Mouse (Mus musculus) naive thymus-derived CD4-positive, alpha-beta T cell, adult 2 months (primary cell): ENCODE measurements at regions not wholly inside any gene's neighbourhood (a gene's known extent, or its start where the extent isn't known, plus 50 kb on each side); places are given as distances from the start of the nearest gene placed in this dataset.
A peak's percentile ranks its signal among the peaks of the same experiment; 100 is the strongest.

Experiments
- DNase-seq: peaks from one replicate; pipeline ENCODE4 v3.0.0-alpha.2; 2011; ENCODE audit warnings: low read depth

DNA sequence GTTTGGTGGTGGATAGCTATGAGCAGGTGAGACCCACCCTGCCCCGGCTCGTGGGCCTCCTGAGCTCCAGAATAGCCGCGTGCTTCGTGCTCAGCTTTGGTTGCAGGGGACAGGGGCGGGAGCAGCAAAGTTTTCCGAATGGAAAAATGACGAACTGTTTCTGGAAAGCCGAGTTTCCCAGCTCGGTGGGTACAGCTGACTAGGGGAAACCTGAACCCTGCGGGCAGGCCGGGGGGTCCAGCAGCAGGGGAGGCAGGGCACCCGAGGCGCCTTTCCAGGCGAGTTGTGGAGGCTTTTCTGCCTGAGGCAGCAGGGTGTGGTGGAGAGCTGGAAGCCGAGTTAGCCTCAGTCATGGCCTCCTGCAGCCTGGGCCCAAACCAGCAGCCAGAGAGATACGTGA is 88.8 kb upstream of the 1600014C23Rik start:
- no peak for DNase-seq

DNA sequence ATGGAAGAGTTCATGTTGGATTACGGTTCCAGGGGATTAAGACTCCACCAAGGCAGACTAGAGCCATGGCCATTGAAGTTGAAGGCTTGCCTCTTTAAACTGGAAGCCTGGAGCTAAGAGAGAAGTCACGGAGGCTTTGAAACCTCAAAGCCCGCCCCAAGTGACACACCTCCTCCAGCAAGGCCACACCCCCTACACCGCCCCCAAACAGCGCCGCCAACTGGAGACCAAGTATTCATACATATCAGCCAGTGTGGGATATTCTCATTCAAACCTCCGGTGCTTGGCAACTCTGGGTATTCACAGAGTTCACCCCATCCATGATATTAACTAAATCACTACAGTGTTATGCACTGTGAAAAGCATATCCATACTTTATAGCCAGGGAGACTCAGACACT is 87.7 kb upstream of the 1600014C23Rik start:
- no peak for DNase-seq

DNA sequence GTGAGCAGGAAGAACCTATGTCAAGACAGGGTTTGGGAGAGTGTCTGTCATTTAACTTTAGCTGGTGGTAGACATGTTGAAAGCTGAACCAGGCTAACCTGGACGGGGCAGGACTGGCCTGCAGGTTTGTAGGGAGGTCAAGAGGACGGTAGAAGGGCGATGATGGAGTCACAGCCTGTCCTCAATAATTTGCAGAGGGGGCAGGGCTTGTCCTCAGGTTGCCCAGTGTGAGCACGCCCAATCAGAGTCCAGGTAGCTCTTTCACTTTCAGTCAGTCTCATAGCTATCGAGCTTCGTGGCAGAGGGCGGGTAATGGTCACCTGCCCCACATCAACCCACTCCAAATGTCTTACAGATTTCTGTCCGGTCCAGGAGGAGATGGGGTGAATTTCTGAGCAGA is 85.5 kb upstream of the 1600014C23Rik start:
- DNase-seq: no peak

DNA sequence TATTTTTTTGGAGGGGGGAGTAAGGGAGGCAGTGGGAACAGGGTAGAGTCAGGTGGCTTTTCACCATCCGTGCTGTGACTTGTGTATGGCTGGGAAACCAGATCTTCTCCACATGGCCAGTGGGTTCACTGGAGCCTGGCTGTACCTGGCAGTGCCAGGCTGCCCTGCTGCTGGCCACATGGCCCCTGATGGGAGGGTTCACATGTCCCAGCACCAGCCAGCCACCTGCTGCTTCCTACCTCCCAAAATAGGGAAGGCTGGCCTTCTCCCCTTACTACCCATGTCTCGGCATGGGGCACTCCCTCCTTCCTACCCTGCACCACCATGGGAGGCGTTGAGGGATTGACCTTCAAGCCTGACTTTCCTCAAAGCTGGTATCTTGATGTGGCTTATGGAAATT is 82.9 kb upstream of the 1600014C23Rik start:
- no peak for DNase-seq

DNA sequence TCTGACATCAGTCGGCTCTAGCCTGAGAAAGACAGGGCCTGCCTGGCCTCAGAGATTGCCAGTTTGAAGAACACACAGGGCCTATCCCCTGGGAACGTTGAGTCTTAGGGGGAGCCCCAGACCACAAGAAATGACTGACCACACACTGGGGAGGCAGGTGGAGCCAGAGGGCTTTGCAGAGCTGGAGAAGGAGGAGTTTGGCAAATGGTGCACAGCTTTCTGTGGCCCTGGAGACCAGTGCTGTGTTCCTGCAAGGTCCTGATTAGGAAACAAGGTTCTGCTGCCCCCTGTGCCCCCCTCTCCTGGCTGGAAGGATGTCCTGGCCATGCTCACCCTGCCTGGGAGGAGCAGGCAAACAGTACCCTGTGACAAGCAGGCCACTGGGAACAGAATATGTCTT is 82.2 kb upstream of the 1600014C23Rik start:
- no peak for DNase-seq

DNA sequence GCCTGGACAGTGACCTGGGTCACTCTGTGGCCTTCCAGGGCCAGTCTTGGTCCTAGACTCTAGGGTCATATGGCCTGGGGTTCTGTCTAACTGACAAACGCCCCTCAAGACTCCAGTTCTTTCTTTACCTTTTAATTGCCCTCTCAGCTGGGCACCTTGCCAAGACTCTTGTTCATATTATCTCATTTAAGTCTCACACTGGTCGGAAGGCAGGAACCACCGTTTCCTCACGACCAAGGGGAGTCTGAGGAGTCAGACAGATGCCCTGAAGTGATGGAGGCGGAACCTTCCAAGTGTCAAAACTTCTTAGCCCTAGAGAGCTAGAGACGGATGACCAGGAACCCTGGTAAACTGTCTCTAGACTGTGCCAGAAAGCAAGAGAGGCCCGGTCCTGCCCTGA is 81.7 kb upstream of the 1600014C23Rik start:
- no peak for DNase-seq

DNA sequence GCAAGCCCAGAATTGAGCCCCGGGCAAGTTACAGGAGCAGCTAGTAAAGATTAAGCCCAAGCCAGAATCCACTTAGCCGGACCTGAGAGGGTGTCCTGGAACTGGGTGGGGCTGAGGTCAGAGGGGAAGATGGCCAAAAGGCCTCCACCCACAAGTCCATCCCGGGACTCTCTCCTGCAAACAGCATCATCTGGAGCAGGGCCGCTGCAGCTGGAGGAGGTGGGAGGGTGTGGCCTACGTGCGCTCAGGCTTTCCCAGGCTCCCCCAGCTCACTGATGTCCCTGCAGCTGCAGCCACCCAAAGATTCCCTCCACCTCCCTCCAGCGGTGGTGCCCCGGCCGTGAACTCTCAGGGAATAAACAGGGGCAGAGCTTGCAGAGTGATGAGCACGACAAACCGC is 80.9 kb upstream of the 1600014C23Rik start:
- DNase-seq: no peak

DNA sequence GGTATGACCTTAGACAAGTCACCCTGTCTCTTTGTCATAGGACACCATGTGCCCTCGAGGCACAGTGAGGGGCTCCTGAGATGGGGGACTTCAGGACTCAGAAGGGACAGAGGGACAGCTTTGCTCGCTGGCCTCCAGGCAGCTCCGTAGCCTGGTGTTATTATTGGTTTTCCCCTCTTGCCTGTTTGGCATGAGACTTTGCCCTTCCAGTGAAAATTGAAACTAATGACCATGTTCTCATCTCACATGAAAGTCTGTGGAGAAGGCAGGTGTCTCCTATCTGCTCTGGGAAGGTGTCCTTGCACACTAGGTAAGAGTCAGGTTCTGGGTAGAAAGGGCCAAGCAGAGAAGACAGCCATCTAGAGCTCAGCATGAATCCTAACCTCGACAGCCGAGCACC is 80.3 kb upstream of the 1600014C23Rik start:
- DNase-seq: no peak

DNA sequence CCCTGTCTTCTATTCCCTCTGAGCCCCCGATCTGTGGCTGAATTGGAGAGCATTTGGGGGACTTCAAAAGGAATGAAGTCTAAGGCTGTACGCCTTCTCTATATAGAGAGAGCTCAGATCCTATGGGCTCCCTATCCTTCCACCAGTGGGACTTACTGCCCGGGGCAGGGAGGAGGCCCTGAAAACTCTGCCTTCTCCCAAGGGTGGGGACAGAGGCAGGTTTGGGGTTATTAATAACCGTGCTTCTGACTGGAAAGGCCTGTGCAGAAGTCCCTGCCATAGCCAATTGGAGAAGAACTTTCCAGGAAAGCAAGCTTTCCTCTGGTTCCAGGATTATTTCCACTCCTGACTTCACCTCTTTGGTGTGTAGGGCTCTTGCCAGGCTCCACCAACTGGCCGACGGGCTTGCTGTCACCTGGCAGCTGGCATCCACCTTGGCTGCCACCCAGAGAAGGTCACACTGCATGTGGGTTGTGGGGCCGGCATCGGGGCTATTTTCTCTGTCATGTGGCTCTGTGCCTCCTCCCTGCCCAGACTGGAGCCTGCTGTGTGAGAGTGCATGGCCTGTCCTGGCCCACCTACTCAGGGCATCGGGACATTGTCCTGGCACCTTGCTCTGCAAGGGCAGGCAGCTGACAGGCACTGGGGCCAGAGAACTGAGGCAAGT is 78.8 kb upstream of the 1600014C23Rik start:
- DNase-seq: no peak

DNA sequence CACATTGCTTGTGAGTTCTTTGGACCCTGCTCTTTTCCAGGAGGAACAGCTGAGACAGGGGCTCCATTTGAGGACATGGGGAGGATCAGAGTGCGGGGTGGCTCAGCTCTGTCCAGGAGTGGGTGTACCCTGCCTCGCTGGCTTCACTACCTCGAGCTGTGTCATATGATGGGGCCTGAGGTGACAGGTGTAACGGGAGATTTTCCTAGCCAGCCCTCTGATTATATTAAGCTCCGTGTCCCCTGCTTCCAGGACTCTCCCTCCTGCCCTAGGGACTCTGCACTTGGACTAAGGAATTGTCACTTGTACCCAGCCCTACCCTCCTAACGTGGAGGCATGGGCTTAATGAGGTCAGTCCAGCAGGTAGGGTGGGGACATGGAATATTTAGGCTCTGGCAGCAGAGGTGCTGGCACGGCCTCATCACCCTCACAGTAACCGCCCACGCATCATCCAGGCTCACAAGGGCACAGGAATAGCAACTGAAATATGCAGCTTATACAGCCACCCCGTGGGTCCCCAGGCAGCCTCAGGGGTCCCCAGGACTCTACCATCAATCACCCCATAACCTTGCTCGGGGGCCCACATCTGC is 78.1 kb upstream of the 1600014C23Rik start:
- no peak for DNase-seq

DNA sequence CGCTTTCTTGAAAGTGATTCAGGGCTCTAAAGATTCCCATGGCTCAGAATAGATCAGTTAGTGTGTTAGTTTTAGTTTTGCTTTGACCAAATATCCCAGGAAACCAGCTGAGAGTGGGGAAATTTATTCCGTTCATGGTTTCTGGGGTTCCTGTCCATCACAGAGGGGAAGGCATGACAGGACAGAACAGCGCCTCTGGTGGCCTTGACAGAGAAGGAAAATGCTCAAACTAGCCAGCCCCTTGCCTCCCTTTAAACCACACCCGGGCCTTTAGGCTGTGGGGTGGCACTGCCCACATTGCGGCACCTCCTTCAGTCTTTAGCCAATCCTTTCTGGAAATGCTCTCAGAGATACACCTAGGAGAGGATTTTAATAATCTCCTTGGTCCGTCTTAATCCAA is 76.1 kb upstream of the 1600014C23Rik start:
- DNase-seq: no peak

DNA sequence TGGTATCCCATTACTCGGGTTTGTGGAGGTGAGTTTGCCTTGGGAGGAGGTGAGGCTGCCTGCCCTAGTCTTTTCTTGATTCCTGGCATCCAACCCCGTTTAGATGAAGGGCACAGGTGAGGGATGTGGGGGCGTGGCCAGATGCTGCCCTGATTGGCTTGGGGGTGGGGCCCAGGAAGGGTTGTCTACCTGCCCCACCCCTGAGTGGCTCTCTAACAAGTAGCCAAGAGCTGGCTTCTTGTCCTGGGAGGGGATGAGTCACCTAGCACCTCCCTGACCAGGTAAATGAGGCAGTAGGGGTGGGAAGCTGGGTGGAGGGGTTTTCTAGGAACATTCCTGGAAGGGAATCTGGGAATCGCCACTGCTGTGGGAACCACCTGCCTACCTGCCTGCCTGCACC is 74.7 kb upstream of the 1600014C23Rik start:
- DNase-seq: no peak

DNA sequence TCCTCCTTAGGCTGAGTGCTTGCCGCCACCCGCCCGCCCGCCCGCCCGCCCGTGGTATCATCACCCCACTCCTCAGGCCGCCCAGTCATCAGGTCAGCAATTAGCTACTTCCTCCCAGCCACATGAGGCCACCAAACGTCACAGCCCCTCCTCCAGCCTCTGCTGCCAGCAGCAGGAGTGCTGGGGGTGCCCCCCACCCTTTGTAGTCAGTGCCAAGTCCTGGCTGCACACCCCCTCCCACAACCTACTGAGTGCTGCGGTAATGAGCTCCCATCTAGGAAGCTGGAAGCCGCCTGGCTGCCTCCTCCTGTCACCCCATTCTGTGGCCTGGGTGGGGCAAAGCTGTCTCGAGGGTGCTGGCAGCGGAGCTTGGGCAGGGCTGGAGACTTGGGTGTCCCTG is 73.8 kb upstream of the 1600014C23Rik start:
- no peak for DNase-seq

DNA sequence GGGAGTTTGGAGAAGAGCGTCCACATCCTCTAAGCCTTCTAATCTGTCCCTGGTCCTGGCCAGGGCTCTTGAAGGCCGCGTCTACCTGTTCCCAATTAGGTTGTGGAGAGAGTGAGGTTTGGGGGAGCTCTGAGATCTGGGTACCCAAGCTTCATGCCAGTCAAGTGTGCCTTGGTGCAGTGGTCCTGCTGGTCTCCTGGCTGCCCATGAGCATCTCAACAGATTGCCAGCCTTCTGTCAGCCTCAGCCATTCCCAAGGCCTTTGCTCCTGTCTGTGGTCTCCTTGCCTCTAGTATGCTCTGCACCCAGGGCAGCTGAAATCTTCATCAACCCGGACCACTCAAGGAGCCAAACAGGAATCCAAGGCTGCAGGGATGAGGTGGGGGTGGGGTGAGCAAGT is 73.2 kb upstream of the 1600014C23Rik start:
- DNase-seq: no peak

DNA sequence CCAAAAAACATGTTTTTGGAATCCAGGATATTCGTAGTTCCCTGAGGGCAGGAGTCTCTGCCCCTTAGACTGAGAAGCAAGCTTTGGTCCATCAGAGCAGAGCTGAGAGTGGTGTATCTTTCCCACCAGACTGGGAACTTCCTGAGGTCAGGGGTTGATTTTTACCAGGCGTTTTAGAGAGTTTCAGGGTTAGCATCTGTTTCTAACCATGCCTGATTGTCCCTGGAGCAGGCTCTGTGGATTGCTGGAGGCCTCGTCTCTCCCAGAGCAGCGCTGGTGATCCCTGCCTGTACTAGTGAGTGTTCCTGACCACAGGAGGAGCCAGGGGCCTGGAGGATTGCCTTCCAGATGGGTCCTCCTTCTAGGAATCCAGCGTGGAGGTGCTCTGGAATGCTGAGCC is 72.8 kb upstream of the 1600014C23Rik start:
- no peak for DNase-seq

DNA sequence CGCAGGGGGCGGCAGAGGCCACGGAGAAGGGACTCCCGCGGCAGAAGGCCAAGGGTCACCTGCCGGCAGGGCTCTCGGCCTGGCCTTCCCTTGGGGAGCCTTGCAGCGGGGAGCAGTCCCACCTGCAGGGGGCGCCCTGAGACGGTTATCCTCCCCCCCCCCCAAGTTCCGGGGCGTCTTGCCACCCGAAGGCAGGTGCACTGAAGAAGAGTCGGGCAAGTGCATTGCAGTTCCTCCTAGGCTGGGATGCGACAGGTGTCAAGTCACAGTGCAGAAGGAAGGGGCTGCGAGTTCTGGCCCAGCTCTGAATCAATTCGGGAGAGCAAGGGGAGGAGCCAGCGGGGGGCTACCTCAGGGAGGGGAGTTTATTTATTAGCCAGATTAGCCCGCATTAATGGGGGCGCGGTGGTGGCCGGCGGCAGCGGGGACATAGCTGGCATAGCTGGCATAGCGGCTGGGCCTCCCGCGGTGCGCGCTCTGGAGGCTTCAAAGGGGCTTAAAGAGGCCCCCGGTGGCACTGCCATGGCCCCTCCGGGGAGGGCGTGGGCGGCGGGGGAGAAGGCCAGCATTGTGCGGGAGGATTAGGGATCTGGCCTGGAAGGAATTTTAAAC is 71.9 kb upstream of the 1600014C23Rik start:
- peak; percentile 41 for DNase-seq

DNA sequence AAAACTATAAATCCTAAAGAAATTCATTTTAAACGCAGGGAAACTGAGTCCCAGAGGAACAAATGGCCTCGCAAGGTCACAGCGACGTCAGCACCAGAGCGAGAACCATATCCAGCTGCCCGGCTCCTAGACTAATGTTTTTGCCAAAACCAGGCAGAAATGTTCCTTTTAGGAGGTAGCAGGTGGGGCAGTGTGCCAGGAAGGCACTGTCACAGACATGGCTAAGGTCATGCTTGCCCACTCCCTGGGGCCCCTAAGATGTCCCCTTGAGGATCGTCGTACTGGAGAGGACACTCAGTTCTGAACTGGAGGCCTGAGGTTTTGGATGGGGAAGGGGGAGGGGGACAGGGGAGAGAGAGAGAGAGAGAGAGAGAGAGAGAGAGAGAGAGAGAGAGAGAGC is 69.7 kb upstream of the 1600014C23Rik start:
- no peak for DNase-seq

DNA sequence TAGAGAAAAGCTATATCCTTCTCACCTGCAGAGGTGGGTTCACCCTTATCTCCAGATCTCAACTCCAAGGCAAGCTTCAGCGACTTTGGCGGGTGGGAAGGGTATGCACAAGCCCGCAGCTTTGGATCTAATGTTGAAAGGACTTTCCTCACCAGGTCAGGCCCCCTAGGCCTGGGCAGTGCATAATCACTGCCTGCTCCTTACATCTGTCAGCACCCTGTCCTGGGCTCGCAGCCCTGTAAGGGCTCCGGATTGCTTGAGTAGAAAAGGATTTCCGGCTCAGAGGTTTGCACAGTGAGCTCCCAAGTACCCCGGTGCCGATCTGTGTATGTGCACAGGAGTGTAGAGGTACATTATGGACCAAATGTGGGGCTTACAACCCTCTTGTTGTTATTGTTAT is 68.8 kb upstream of the 1600014C23Rik start:
- DNase-seq: no peak

DNA sequence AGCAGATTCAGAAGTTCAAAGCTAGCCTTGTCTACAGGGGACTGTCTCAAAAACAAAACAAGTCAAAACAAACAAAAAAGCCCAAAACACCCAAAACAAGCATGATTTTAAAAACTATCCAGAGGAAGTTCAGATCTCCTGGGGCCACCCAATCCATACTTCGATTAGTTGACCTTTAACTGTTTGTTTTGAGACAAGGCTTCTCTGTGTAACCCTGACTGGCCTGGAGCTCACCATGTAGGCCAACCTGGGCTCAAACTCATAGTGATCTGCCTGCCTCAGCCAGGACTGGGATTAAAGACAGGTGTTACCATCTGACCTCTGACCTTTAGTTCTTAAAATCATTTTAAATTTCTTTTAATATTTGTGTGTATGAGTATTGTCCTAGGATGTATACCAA is 66.1 kb upstream of the 1600014C23Rik start:
- no peak for DNase-seq

DNA sequence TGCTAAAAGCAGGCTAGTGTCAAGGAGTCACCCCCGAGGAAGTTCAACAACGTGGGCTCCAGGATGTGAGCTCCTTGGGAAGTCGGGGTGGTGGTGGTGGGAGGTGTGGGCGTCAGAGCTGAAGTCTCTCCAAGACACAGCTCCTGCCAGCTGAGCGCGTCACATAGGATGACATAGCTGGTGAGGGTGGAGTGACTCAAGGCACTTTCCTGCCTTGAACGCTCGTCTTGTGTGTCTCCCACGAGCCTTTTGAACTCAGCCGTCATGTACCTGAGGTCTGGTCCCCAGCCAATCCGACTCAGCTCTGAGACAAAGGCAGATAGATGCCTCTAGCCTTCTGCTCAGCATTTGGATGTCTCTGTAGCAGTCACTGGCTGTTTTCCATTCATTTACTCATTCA is 65.4 kb upstream of the 1600014C23Rik start:
- no peak for DNase-seq

DNA sequence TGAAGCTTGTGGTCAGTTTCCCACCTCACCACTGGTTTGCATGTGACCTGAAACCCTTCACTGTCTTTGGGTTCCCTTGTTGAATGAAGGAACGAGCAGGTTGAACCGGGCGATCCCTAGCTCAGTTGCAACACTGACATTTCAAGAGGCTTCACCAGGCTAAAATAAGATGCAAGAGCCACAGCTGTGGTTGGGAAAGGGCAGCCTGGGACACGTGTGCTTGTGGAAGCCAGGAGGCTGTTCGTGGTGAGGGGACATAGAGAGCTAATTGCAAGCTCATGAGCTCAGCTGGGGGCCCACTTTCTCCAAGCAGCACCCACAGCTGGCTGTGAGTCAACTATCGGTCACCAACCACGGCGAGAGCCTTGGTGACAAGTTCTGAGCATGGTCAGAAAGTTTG is 64.8 kb upstream of the 1600014C23Rik start:
- no peak for DNase-seq

DNA sequence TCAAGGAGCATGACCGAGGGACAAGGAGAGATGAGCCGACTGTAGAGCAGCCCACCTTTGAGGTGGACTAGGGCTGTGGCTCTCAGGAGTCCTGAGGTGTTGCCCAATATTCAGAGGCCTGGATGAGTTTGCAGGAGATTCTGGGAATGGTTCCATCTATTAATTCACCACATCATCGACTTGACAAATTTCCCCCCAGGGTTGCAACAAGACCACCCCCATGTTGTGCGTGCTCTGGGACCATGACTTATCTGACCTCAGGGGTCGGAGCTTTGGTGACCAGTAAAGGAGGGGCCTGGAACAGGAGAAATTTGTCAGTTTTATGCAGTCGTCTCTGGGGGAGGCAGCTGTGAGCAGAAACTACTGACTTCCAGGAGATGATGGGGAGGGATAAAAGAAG is 63.5 kb upstream of the 1600014C23Rik start:
- DNase-seq: no peak

DNA sequence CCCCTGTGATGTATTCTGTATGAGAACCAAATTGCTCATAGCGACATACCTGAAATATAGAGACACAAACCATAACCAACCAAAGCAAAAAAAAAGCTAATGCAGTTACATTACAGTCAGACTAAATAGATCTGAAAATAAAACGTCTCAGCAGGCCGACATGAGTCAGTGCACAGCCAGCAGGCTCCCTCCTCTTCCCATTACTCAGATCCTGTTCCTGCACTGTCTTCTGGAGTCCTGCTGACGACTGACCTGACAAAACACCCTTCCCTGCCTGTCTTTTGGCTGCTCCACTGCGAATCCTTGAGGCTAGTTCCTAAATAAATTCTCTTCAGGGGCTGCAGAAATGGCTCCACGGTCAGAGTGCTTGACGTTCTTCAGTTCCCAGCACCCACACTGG is 61.3 kb upstream of the 1600014C23Rik start:
- no peak for DNase-seq

DNA sequence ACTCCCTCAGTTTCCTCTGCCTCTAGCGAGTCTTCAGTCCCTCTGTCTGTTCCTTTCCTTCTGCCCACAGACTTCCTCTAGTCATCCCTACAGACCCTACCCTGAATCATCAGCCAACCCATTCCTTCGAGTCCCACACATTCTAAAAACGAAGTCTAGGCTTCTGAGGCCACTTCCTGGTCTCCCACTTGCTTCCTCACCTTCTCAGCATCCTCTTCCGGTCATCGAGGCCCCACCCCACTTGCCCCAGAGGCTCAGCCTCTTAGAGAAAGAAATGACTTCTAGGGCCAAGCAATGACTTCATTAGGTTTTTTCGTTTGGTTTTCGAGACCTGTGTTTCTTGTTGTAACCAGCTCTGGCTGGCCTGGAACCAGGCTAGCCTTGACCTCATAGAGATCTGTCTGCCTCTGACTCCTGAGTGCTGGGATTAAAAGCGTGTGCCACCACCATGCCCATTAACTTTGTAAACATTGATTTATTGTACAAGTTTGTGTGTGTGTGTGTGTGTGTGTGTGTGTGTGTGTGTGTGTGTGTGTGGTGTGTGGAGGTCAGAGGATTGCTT is 57.4 kb upstream of the 1600014C23Rik start:
- DNase-seq: no peak
